Mouse (Mus musculus) midbrain, embryonic 14.5 days (tissue): ENCODE measurements around the gene Arhgef3. TPM values are rescaled to one million over a fixed set of nuclear protein-coding genes. Genes with fewer than 3 reads are reported as not detected.

Experiments
- ATAC-seq: fragments of 200-750 bp; cut with Nextera tagmentation; 2 replicates; pipeline ENCODE4 v1.8.0; 2017; ENCODE audit warnings: moderate number of reproducible peaks, moderate library complexity; ENCODE audit not compliant: low FRiP score, low TSS enrichment
- DNase-seq: peaks from one replicate; pipeline ENCODE4 v3.0.0-alpha.2; 2015
- H3K27ac ChIP-seq: fragments of 300-500 bp; sonication (generic); replicated peaks from 2 replicates; pipeline ENCODE4 v1.5.1; 2014; ENCODE audit warnings: mild to moderate bottlenecking, low read depth, low read length, moderate library complexity
- H3K27me3 ChIP-seq: fragments of 300-500 bp; sonication (generic); 2 replicates; pipeline ENCODE4 v1.6.1; 2014; ENCODE audit warnings: low read length, control low read depth, mixed read lengths; ENCODE audit not compliant: control insufficient read depth, insufficient read depth
- H3K36me3 ChIP-seq: fragments of 300-500 bp; sonication (generic); 2 replicates; pipeline ENCODE4 v1.6.1; 2014; ENCODE audit warnings: low read length, control low read depth; ENCODE audit not compliant: control insufficient read depth, insufficient read depth
- H3K4me1 ChIP-seq: fragments of 300-500 bp; sonication (generic); 2 replicates; pipeline ENCODE4 v1.6.1; 2014; ENCODE audit warnings: mild to moderate bottlenecking, antibody characterized with exemption, low read length, control low read depth; ENCODE audit not compliant: control insufficient read depth, insufficient read depth
- H3K4me2 ChIP-seq: fragments of 300-500 bp; sonication (generic); 2 replicates; pipeline ENCODE4 v1.6.1; 2014; ENCODE audit warnings: mild to moderate bottlenecking, low read length, moderate library complexity
- H3K4me3 ChIP-seq: fragments of 300-500 bp; sonication (generic); replicated peaks from 2 replicates; pipeline ENCODE4 v1.5.1; 2014; ENCODE audit warnings: low read depth, low read length
- H3K9ac ChIP-seq: fragments of 300-500 bp; sonication (generic); replicated peaks from 2 replicates; pipeline ENCODE4 v1.6.1; 2014; ENCODE audit warnings: mild to moderate bottlenecking, low read length, moderate library complexity
- H3K9me3 ChIP-seq: fragments of 300-500 bp; sonication (generic); 2 replicates; pipeline ENCODE4 v1.6.1; 2016; ENCODE audit warnings: low read length, control low read depth, mixed read lengths; ENCODE audit not compliant: control insufficient read depth
- WGBS: fragments of 180-500 bp; shearing (Covaris S2); extraction: QIAGEN DNeasy Blood & Tissue Kit; methylation state at CpG from one replicate; pipeline ENCODE4 v1.1.7; 2014; 5-methylcytosine and 5-hydroxymethylcytosine counted together
- polyA plus RNA-seq: library from polyadenylated mRNA; unstranded; fragments of >200 nt; fragmentation: Nextera tagmentation; extraction: Ambion mirVana; gene quantifications from 2 replicates; pipeline ENCODE4 v1.2.1, GENCODE M21; 2014

Gene Arhgef3
- polyA plus RNA-seq, 1 experiment from 2014 or later: 5.3 TPM

- DNase-seq (no peak), ATAC-seq (no peak)
- Histone ChIP-seq H3K4me3 (no peak overlapping the region), H3K4me2 (no peak overlapping the region), H3K9ac (no peak overlapping the region), H3K27me3 (no peaks in the 10 kb centered on the region), H3K27ac (no peak overlapping the region), H3K4me1 (0 out of 2 replicates have a peak, but pooled peaks cover 4% of the 10 kb centered on the region), H3K36me3 (0 out of 2 replicates have a peak, but pooled peaks cover 7% of the 10 kb centered on the region), H3K9me3 (no peaks in the 10 kb centered on the region)
- WGBS: 68% methylated on average over 6 of the region's 6 CpGs
Measured at GRCm38 (mm10) chr14:27102720-27103119, 12.0 kb upstream of the Arhgef3 start.

- WGBS: 54% methylated on average over 12 of the region's 12 CpGs
- H3K4me2 ChIP-seq: no peak overlapping the region
- H3K9me3 ChIP-seq: no peaks in the 10 kb centered on the region
- H3K9ac ChIP-seq: no peak overlapping the region
- 0 out of 2 replicates have a peak, but pooled peaks cover 4% of the 10 kb centered on the region for H3K4me1 ChIP-seq
- no peak overlapping the region for H3K27ac ChIP-seq
- H3K4me3 ChIP-seq: no peak overlapping the region
- no peaks in the 10 kb centered on the region for H3K27me3 ChIP-seq
- DNase-seq (no peak), ATAC-seq (no peak)
- 0 out of 2 replicates have a peak, but pooled peaks cover 2% of the 10 kb centered on the region for H3K36me3 ChIP-seq
Measured at GRCm38 (mm10) chr14:27105731-27106457, 8.8 kb upstream of the Arhgef3 start.

- H3K36me3 ChIP-seq: no peaks in the 10 kb centered on the region
- H3K27me3 ChIP-seq: peaks cover 5% of the 10 kb centered on the region; the same call in 1 of the 2 replicates
- WGBS: 77% methylated on average over 6 of the region's 6 CpGs
- no peaks in the 10 kb centered on the region for H3K9me3 ChIP-seq
- H3K27ac ChIP-seq: no peak overlapping the region
- DNase-seq (peak; percentile 44), ATAC-seq (no peak)
- H3K9ac ChIP-seq: no peak overlapping the region
- no peak overlapping the region for H3K4me2 ChIP-seq
- H3K4me3 ChIP-seq: no peak overlapping the region
- H3K4me1 ChIP-seq: 0 out of 2 replicates have a peak, but pooled peaks cover 4% of the 10 kb centered on the region
Measured at GRCm38 (mm10) chr14:27108748-27109504, 5.8 kb upstream of the Arhgef3 start.

- Histone ChIP-seq H3K4me1 (peaks cover 4% of the 10 kb centered on the region), H3K27ac (no peak overlapping the region), H3K4me3 (peak overlapping the region; percentile 45), H3K36me3 (no peaks in the 10 kb centered on the region), H3K4me2 (peak overlapping the region; percentile 99), H3K27me3 (peaks cover 21% of the 10 kb centered on the region), H3K9ac (no peak overlapping the region; the same call in 1 of the 2 replicates), H3K9me3 (no peaks in the 10 kb centered on the region)
- ATAC-seq (no peak), DNase-seq (no peak)
- WGBS: 18% methylated on average over 11 of the region's 11 CpGs
Measured at GRCm38 (mm10) chr14:27115275-27115660, 569 bp downstream of the Arhgef3 start.

GRCm38 (mm10) chr14:27115991-27116390, 1.3 kb downstream of the Arhgef3 start:
- H3K4me1 ChIP-seq: peaks cover 4% of the 10 kb centered on the region
- no peak overlapping the region for H3K4me2 ChIP-seq
- no peaks in the 10 kb centered on the region for H3K9me3 ChIP-seq
- ATAC-seq (no peak), DNase-seq (no peak)
- H3K27ac ChIP-seq: no peak overlapping the region
- no peak overlapping the region for H3K9ac ChIP-seq
- no peak overlapping the region for H3K4me3 ChIP-seq
- 82% methylated on average over 6 of the region's 6 CpGs for WGBS
- H3K27me3 ChIP-seq: peaks cover 21% of the 10 kb centered on the region
- H3K36me3 ChIP-seq: no peaks in the 10 kb centered on the region

- Histone ChIP-seq H3K4me1 (peaks cover 4% of the 10 kb centered on the region), H3K9ac (no peak overlapping the region), H3K36me3 (no peaks in the 10 kb centered on the region), H3K27me3 (peaks cover 21% of the 10 kb centered on the region), H3K27ac (no peak overlapping the region), H3K9me3 (no peaks in the 10 kb centered on the region), H3K4me2 (no peak overlapping the region), H3K4me3 (no peak overlapping the region)
- ATAC-seq (no peak), DNase-seq (no peak)
- 74% methylated on average over 4 of the region's 4 CpGs for WGBS
Measured at GRCm38 (mm10) chr14:27116577-27117165, 2.0 kb downstream of the Arhgef3 start.

GRCm38 (mm10) chr14:27118546-27118945, 3.8 kb downstream of the Arhgef3 start:
- H3K4me3 ChIP-seq: no peak overlapping the region
- DNase-seq: no peak
- 89% methylated on average over 5 of the region's 5 CpGs for WGBS

GRCm38 (mm10) chr14:27122646-27123045, 7.9 kb downstream of the Arhgef3 start:
- H3K9me3 ChIP-seq: no peaks in the 10 kb centered on the region
- DNase-seq: no peak
- H3K9ac ChIP-seq: no peak overlapping the region
- H3K4me2 ChIP-seq: no peak overlapping the region
- H3K4me1 ChIP-seq: no peaks in the 10 kb centered on the region
- no peaks in the 10 kb centered on the region for H3K27me3 ChIP-seq
- no peak overlapping the region for H3K4me3 ChIP-seq
- no peak for ATAC-seq
- no peak overlapping the region for H3K27ac ChIP-seq
- WGBS: 79% methylated on average over 3 of the region's 3 CpGs
- no peaks in the 10 kb centered on the region for H3K36me3 ChIP-seq

More at GRCm38 (mm10) chr14:27118546-27118945, 3.8 kb downstream of the Arhgef3 start:
- H3K9ac ChIP-seq: no peak overlapping the region
- H3K27ac ChIP-seq: no peak overlapping the region
- H3K36me3 ChIP-seq: no peaks in the 10 kb centered on the region
- H3K27me3 ChIP-seq: peaks cover 19% of the 10 kb centered on the region
- no peaks in the 10 kb centered on the region for H3K9me3 ChIP-seq
- no peak for ATAC-seq
- H3K4me1 ChIP-seq: peaks cover 4% of the 10 kb centered on the region
- no peak overlapping the region for H3K4me2 ChIP-seq
